Mouse (Mus musculus): Measurements from ENCODE around the gene Plxnd1.

GRCm38 (mm10) chr6:115972083-115972764 lies 22.6 kb downstream of the Plxnd1 start:
- no peak for TF ChIP-seq POLR2A (IDR thresholded peaks at IDR 0.05; ENCODE audit: borderline replicate concordance, insufficient read depth, low read length)
- TF ChIP-seq CTCF (IDR thresholded peaks at IDR 0.05; ENCODE audit: borderline replicate concordance, insufficient read depth, low read depth, low read length): no peak

Data from cerebellum, adult 2 months (tissue).